Mouse (Mus musculus): ENCODE results near the gene Atrip.

Atrip gene

GRCm38 (mm10) chr9:109056916-109057315 lies 17.0 kb downstream of the Atrip start:
- no peak for DNase-seq

- DNase-seq = no peak
These were observed 17.7 kb downstream of the Atrip start for GRCm38 (mm10) chr9:109056081-109056690.

GRCm38 (mm10) chr9:109055271-109056030 lies 18.5 kb downstream of the Atrip start:
- DNase-seq = no peak

GRCm38 (mm10) chr9:109054712-109055111 lies 19.2 kb downstream of the Atrip start:
- peak; percentile 56 to 67 for DNase-seq

GRCm38 (mm10) chr9:109053851-109054250 lies 20.1 kb downstream of the Atrip start:
- DNase-seq = no peak

- no peak for DNase-seq
These were observed 20.6 kb downstream of the Atrip start for GRCm38 (mm10) chr9:109053366-109053765.

GRCm38 (mm10) chr9:109052490-109053260 lies 21.2 kb downstream of the Atrip start:
- no peak for DNase-seq

- no peak for DNase-seq
These were observed 22.1 kb downstream of the Atrip start for GRCm38 (mm10) chr9:109051651-109052489.

- DNase-seq = no peak
These were observed 22.9 kb downstream of the Atrip start for GRCm38 (mm10) chr9:109051011-109051501.

- DNase-seq = no peak
These were observed 23.3 kb downstream of the Atrip start for GRCm38 (mm10) chr9:109050674-109050997.

- DNase-seq = no peak
These were observed 23.8 kb downstream of the Atrip start for GRCm38 (mm10) chr9:109049996-109050673.

GRCm38 (mm10) chr9:109049316-109049715 lies 24.6 kb downstream of the Atrip start:
- DNase-seq = no peak

- DNase-seq = peak; percentile 60 to 62
These were observed 27.6 kb downstream of the Atrip start for GRCm38 (mm10) chr9:109046306-109046705.

GRCm38 (mm10) chr9:109041351-109041750 lies 32.6 kb downstream of the Atrip start:
- peak in 1 of 2 experiments; percentile 42 for DNase-seq

GRCm38 (mm10) chr9:109040906-109041305 lies 33.0 kb downstream of the Atrip start:
- no peak for DNase-seq

- no peak for DNase-seq
These were observed 33.7 kb downstream of the Atrip start for GRCm38 (mm10) chr9:109040216-109040615.

GRCm38 (mm10) chr9:109039681-109040080 lies 34.2 kb downstream of the Atrip start:
- DNase-seq = no peak

GRCm38 (mm10) chr9:109038901-109039364 lies 35.0 kb downstream of the Atrip start:
- peak; percentile 69 to 77 for DNase-seq

GRCm38 (mm10) chr9:109038086-109038895 lies 35.6 kb downstream of the Atrip start, which contains the start of gene Shisa5:
Shisa5 (plus strand) TSS chr9:109038565.
- peak; percentile 69 to 77 for DNase-seq

- no peak for DNase-seq
These were observed 41.5 kb downstream of the Atrip start for GRCm38 (mm10) chr9:109032435-109032834.

GRCm38 (mm10) chr9:109031686-109032085 lies 42.2 kb downstream of the Atrip start:
- DNase-seq = no peak

Measured in cerebellum, postnatal 10 days (tissue).